Mouse (Mus musculus) right cerebral cortex, postnatal 4 days (tissue): ENCODE results near the gene Cacnb1.

Source experiments
- DNase-seq: peaks from one replicate; pipeline ENCODE4 v3.0.0-alpha.2; 2022

The Cacnb1 gene

DNA sequence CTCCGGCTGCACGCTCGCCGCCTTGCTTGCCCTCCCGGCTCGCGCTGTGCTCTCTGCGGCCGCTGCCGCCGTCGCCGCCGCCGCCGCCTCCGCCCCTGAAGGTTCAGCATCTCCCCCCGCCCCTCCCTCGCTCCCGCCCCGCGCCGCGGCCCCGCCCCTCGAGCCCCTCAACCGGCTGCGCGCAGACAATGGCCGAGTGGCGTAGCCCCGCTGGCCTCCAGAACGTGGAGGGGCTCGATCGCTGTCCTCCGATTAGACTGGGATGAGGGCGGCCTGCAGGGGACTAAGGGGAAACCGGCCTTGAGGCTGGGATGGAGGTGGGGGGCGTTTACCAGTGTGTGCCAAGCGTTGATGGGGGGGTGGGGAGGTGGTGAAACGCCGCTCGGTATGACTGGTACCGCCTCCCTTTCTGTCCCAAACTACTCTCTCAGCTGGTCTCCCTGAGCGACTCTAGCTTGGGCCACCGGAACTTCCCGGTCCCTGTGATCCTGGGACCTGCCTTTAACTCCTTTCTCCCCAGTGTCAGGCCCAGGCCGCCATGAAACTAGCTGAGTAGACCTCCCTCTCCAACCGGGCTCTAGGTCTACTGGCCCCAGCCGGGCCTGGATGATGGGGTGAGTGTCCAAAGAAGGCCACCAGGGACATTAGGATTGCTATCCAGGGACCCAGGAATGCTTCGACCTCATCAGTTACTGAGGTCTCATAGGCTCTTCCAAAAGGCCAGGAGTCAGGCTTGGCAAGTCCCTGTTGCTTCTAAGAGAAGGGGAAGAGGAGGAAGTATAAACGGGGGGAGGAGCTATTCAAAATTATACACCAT, at the start of gene Cacnb1:
Gene Cacnb1, minus strand, starts transcription at position 480 of the 817 bp plus-strand sequence.
- peak; percentile 79 for DNase-seq

DNA sequence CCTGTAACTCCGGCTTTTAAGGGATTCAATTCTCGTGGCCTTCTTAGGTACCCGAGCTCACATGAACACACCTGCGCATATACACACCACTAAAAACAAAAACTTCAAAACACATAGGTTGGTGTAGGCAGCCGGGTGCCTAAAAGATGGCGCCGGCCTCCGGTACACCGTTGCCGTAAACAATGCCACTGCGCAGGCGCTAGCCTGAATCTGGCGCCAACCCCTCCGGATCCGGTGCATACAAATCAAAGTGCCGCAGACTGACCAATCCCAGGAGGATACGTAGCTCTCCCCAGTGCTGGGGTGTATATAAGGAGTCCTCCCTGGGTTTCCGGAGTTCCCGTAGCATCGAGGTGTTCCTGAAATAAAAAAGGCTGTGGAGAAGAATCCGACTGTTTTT, 44.4 kb upstream of the Cacnb1 start:
- no peak for DNase-seq

DNA sequence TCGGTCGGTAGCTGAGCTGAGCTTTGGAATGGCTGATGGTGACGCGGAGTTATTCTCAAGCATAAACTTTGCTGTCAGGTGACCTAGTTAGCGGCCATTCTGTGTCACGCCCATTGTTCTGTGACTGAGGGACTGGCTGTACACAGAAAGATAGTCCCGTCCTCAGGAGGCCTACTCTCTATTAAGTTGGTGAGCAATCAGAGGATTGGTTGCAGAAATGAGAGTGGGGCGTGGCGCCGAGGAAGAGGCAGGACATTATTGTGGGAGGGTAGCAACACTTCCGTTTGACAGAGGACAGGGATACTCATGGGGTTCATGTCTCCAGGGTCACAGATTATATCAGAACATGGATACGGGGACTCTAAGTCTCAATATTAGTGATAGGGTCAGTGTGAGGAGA, 43.4 kb upstream of the Cacnb1 start:
- no peak for DNase-seq

GRCm38 (mm10) chr11:98061904-98062562, 39.2 kb upstream of the Cacnb1 start:
- DNase-seq, result peak; percentile 61

DNA sequence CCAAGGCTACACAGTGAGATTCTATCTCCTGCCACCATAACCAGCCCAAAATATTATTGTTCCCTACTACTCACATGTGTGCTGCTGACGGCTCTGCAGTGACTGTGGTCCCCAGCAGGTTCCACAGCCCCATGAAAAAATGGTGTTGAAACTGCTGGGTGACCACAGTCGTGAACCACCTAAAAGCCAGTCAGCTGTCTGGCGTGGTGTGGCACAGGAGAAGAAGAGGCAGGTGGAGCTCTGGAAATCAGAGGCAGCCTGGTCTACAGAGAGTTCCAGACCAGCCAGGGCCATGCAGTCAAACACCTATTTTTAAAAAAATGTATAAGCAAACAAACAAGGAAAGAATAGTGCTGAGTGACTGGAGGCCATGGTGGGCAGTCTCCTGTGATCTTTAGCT, 38.6 kb upstream of the Cacnb1 start:
- DNase-seq, result no peak

DNA sequence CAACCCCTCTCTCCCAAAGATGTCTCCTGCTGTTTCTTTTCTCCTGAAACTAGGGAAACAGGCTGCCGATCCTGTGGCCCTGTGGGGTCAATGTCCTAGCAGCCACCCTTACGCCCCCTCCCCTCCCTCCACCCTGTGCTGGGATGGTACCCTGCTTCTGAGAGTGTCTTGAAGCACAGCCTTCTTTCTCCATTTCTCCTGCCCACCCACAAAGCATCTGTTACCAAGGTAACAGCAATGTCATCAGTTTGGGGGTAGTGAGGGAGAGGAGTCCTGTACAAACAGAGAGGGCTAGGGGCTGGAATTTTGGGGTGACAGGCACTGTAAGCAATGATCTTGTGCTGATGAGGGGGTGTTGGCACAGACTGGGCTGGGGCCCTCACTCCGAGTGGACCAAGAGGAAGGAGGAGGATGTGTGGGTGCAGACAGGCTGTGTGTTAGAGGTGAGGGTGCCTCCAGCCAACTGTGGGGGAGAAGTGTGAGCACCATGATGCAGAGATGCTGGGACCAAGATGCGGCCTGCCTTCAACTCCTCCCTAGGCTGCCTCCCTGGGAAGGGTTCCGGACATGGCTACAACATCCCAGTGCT, 37.4 kb upstream of the Cacnb1 start:
- no peak for DNase-seq

DNA sequence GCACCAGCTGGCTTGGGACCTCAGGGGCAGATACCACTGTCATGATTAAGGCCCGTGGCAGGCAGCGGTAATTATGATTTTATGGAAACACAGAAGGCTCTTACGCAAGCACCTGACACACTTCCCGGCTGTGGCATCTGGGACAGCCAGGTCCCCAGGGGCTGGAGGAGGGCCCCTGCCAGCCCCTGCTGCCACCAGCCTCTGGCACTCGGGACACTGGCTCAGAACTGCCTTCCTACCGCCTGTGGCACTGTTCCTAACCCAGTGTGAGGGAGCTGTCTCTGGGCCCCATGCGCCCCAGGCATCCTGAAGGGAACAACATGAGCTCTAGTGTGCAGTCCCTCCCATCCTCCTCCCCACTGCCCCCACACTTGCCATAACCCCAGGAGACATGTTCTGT, 36.8 kb upstream of the Cacnb1 start:
- no peak for DNase-seq

DNA sequence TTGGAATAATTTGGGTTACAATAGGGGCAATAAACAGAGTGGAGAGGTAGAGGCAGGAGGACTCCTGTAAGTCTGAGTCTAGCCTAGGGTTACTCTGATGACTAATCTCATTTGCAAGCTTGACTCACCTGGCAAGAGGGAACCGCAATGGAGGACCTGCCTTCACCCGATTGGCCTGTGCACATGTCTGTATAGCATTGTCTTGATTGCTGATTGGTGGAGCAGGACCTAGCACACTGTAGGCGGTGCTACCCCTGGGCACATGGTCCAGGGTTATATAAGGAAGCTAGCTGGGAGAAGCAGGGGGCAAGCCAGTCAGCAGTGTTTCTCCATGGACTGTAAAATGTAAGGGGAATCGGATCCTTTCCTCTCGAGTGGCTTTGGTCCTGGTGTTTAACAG, 35.2 kb upstream of the Cacnb1 start:
- DNase-seq, result no peak

- no peak for DNase-seq
These were observed 34.6 kb upstream of the Cacnb1 start for GRCm38 (mm10) chr11:98057466-98057865.

- peak; percentile 61 for DNase-seq
These were observed 30.4 kb upstream of the Cacnb1 start, which contains the start of gene Stac2 for GRCm38 (mm10) chr11:98052989-98053834. Gene Stac2, minus strand, starts transcription at chr11:98053462.

DNA sequence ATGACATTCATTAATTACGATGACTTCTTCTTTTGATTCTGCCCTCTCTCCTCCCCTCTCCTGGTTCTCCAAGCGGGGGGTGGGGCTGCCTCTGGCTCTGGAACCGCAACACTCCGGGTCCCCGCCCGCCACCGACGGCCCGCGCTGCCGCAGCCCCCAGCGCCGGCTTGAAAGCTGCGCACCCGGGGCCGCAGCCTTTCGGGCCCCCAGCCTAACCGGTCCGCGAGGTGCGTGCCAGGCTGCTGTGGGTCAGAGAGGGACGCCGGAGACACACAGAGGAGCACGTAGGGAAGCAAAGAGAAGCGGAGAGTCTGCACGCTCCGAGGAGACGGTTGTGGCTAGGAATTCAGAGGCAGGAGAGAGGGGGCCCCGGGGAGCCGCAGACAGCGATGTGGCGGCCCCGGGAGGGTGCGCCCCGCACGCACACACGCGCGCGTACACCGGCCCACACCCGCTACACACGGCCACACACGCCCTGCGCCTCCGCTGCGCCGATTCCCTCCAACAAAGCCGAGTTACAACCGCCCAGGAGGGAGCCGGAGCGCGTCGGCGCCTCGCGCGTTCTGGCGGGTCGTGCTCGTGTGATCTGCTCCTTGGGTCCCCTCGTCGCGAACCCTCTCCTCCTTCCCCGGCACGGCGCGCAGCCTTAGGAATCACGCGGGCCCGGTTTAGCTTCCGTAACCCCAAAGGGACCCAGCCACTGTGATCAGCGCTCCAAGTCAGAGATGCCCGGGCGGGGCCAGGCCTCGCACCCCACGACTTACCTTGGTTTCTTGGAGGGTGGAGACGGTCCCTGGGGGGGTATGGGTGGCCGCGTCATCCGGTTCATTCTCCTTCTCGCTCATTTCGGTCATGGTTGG, 29.5 kb upstream of the Cacnb1 start:
- DNase-seq, result peak; percentile 34

- DNase-seq, result no peak
These were observed 28.8 kb upstream of the Cacnb1 start for GRCm38 (mm10) chr11:98051611-98052128.

DNA sequence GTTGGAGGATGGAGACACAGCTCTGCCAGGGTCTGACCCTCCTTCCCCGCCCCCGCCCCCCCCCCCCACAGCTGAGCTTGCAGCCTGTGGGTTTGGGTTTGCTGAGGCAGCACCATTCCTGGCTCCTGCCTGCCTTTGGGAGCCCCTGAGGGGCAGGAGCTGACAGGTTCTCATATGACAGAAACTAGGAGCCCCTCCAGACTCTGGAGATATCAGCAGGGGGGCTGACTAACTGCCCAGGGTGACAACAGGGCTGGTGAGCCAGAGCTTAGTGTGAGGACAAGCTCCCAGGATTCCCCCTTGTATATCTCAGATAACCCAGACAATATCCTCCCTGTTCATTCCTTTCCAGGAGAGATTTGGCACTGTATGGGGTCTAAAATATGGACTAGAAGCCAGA, 28.1 kb upstream of the Cacnb1 start:
- no peak for DNase-seq

DNA sequence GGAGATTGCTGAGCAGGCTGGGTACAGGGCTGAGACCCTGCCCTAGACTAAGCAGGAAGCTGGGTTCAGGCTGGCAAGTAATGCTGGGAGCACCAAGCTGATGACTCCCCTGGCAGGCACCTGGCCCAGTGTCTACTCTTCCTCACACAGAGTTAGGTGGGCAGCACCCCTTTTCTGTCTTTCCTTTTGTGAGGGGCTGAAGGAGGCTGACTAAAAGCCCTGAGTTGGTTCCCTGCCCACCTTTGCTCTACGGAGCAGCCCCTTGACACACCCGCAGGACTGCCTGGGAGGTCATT, 27.6 kb upstream of the Cacnb1 start:
- DNase-seq, result no peak

DNA sequence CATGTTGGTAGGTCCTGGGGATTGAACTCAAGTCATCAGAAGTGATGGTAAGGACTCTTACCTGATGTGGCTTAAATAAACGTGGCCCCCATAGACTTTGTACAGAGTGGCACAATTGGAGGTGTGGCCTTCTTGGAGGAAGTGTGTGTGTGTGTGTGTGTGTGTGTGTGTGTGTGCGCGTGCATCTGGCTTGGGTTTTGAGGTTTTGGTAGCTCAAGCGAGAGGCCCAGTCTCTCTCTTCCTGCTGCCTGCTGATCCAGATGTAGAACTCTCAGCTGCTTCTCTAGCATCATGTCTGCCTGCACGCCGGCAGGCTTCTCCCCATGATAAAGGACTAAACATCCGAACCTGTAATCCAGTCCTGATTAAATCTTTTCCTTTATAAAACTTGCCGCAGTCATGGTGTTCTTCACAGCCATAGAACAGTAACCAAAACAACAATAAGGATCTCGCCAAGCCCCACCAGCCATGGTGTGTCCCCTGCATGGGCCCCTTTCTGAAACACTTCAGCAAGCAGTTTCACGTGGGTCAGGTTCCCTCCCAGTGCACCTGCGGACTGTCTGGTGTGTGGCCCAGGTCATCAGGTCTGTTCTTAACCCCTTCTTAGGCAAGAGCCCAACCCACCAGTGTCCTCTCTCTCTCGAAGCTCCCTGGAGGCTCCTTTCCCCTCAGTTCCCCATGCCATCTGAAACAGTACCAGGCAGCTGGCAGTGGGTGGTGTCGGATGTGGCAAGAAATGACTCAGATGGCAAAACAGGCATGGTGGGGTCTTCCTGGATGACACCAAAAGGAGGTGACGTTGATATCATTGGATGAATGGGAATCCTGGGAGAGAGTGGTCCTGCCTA, 27.1 kb upstream of the Cacnb1 start:
- no peak for DNase-seq

DNA sequence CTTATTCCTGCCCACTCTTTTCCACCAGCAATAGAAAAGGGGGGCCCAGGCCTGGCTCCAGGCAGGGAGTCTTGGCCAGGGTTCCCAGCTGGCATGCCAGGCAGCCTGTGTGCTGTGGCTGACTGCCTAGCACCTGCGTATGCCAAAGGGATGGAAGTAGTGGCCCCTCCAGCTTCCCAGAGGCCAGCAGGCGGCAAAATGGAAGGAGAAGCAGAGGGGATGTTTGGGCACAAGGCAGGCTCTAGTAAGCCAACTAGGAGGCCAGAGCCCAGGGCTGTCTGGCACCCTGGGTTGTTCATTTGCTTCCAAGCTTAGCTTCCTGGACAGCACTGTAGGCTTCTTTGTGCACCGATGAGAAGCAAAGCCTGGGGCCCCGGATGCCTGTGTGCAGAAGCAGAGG, 24.9 kb upstream of the Cacnb1 start:
- DNase-seq, result peak; percentile 68

- no peak for DNase-seq
These were observed 23.6 kb upstream of the Cacnb1 start for GRCm38 (mm10) chr11:98046466-98046865.

GRCm38 (mm10) chr11:98045596-98045995, 22.8 kb upstream of the Cacnb1 start:
- DNase-seq, result no peak

- no peak for DNase-seq
These were observed 21.2 kb upstream of the Cacnb1 start for GRCm38 (mm10) chr11:98044074-98044473.

- DNase-seq, result no peak
These were observed 19.9 kb upstream of the Cacnb1 start for GRCm38 (mm10) chr11:98042741-98043140.

- DNase-seq, result no peak
These were observed 18.1 kb upstream of the Cacnb1 start for GRCm38 (mm10) chr11:98040975-98041374.
